Mouse (Mus musculus) c-Kit-positive CD71-positive TER-119-negative erythroid progenitor cells, embryonic 14.5 days (primary cell): Measurements from ENCODE around the gene E130308A19Rik.

Experiments used
- DNase-seq: peaks from one replicate; pipeline ENCODE4 v3.0.0-alpha.2; 2013; ENCODE audit warnings: low read depth

Gene E130308A19Rik

DNA sequence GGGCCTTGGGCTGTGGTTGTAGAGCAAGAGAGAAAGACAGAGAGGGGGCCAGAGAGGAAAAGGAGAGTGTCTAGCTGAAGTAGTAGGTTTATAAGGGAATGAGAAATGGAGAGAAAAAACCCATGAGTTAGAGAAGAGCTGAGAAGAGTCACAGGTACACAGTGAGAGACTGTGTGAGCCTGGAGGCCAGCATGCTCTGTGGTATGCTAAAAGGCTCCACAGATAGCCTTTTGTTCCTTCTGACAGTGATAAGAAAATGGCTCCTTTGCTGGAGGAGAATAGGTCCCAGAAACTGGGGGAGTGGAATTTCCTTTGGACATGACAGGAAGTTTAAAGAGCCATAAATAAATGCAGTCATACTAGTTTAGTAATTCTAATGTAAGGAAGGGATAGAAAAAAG lies 13.2 kb downstream of the E130308A19Rik start:
- no peak for DNase-seq

DNA sequence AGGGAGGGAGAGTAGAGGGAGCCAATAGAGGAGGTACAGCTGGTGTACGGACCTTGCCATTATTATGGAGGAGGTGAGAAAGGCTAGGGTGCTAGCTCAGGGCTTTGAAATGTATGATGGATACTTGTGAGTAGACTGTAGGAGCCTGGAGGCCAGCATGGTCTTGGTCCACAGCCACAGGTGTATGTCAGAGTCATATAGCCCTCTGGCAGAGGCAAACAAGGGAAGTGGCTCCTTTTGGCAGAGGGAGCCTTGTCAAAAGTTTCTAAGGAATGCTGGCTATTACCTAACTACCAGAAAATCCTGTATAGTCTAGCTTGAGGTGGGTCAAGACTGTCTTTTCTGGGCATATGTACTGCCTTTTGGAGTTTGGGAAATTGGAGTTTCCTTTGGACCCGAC lies 14.7 kb downstream of the E130308A19Rik start:
- no peak for DNase-seq

DNA sequence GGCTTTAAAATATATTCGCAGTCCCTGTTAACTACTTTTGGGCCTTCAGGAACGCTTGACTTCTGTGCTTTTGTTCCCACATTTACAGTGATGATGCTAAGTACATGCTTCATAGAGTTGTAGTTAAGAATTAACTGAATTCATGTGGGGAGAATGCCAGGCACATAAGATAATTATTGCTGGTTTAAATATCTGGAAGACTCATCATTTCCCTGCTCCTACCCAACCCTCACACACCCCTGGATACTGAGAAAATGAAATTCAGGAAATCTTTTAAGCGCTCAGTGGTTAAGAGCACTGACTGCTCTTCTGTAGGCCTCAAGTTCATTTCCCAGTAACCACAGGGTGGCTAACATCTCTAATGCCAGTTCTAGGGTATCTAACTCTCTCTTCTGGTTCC lies 16.0 kb downstream of the E130308A19Rik start:
- no peak for DNase-seq

DNA sequence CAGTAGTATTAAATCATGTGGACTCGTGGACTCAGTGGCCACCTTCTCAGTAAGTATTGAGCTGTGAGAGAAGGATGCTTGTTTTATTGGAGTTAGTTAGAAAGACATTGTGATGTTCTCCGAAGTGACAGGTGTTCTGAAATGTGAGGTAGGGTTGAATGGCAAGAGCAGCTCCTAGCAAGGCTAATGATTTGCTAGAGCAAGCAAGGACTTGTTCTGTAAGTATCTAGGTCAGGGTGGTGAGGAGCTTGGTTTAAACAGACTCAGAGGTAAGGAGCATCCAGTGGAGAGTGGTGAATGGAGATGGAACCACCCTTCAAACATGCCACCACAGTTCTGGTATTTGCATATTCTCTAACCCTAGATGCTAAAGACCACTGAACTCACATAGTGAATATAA lies 16.6 kb downstream of the E130308A19Rik start:
- no peak for DNase-seq

DNA sequence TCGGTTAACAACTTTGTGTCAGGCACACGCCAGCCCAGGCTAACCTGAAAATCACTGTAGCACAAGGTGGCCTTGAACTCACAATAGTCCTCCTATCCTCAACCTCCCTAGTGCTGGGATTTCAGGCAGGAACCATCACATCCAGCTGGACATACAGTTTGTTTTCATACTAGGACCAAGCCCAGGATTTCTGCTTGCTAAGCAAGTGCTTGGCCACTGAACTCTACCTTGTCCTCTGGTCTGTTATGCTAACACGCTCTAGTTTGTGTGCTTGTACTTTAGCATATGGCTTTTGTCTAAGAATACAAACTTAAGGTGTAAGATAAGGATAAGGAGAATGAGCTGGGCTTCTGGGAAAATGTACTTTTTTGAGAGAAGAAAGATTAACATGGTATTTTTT lies 18.4 kb downstream of the E130308A19Rik start:
- no peak for DNase-seq

DNA sequence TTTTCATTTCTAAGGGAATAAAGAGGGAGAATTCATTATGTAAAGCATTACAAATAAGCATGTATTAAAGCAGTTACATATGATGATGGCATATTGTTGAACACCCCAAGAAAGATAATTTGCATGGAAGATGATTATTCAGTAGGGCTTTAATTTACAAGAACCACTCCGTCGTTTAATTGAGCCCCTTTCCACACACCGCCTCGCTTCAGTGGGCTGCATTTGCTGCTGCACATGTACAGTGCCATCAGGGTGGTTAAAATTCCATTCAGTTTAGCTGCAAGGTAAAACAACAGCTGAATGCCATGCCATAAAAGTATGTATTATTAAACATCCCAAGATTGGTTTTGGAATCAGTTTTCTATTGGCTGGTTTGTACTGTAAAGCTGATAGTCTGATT lies 19.0 kb downstream of the E130308A19Rik start:
- no peak for DNase-seq

DNA sequence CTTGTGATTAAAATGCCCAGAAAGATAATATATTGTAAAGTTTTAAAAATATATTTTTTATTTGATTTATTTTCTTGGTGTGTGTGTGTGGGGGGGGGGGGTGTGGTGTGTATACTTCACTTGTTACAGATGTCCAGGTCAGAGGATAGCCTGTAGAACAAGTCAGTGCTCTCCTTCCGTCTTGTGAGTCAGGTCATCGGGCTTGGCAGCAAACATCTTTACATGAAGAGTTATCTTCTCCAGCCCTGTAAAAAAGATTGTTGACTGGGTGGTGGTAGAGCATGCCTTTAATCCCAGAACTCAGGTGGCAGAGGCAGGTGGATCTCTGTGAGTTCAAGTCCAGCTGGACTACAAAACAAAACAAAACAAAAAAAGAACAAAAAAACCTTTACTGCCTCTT lies 19.6 kb downstream of the E130308A19Rik start:
- no peak for DNase-seq

DNA sequence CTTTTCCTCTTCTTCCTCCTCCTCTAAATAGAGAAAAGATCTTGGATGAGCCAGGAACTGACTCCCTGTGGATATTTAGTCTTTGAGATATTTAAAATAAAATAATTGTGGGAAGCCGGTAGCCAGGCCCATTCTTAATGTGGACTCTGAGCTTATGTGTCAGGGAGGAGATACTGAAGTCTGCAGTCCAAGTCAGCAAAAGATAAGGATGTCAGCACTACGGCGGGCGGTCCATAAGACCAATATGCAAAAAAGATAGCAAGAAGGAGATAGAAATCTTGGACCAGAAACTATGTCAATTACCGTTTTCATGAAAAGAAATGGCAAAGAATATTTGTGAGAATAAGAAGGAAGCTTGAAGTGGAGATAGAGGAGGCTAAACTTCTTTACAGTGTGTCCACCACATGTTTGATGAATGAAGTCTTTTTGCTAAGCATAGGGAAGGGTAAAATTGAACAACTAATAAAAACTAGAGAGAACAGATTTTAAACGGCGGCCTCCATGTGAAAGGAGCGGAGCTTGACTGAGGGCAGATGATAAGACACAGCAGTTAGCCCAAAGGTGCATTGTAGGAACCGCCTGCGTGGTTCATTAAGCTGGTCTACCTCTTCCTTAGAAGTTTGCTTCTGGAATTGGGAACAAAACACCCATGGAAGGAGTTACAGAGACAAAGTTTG lies 20.1 kb downstream of the E130308A19Rik start:
- no peak for DNase-seq

DNA sequence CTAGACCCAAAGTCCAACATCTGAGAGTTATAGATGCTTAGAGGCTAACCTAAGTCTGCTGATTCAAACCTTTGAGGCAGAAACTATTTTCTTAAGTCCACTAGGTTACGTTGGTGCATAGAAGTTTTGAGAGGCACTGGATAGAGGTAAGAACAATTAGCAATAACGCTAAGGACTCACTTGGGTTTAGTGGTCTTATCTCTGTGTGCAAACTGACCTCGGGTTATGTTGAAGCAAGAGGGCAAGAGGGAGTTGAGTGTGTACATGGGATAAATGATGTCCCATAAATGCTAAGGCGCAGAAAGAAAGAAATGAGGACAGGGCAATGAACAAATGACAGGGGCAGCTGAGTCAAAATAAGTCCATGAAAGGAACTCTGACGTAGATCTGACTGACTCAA lies 23.1 kb downstream of the E130308A19Rik start:
- no peak for DNase-seq

DNA sequence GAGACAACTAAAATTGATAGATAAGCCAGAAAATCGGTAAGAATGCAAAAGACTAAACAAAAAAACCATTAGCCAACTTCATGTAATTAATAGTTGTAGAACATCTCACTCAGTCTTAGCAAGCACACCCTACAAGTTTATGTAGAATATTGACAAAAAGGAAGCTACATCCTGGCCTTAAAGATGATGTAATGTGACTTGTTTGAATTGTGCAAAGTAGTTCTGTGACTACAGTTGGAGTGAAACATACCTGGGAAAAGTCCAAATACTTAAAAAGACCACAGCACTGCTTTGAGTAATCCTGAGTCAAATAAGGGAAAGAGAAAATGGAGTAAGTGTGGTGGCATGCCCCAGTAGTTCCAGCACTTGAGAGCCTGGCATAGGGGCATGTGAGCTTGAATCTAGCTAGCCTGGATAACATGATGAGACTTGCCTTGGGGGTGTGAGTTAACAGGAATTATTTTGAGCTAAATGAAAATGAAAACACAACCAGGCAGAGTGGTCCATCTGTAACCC lies 26.2 kb downstream of the E130308A19Rik start:
- DNase-seq = no peak

DNA sequence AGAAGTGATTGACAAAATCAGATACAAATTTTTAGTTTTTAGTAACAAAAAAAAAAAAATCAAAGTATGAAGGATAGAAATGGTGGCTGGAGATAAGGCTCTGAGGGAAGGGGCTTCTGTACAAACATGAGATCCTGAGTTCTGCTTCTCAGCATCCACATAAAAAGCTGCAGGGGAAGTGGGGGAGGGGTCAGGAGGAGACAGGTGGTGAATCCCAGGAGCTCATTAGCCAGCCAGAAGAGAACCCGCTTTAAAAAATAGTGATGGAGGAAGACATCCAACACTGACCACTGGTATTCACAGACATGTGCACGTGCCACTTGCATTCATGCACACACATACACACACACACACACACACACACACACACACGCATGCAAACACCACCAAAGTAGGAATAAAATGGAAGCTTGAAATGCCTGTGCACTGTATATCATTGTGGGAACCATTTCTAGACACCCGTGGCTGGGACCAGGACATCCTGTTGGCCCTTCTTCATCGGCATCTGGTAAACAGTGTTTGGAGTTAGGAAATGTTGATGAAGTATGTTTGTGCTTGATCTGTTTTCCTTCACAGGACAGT lies 30.1 kb downstream of the E130308A19Rik start:
- no peak for DNase-seq

DNA sequence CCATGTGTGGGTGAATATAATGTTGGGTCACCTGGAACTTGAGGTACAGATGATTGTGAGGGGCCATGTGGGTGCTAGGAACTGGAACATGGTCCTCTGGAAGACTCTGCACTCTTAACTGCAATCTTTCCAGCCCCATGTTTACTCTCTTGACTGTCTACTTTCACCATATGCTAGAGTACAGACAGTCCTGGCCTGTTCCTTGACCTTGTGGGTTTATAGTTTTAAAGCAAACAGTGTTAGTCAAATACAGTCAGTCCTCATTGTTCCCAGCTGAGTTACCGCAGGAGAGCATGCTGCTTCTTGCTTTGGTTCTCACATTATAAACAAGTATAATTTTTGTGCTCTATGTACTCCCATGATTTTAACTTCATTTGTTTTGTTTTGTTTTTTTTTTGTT lies 36.2 kb downstream of the E130308A19Rik start:
- DNase-seq = no peak

DNA sequence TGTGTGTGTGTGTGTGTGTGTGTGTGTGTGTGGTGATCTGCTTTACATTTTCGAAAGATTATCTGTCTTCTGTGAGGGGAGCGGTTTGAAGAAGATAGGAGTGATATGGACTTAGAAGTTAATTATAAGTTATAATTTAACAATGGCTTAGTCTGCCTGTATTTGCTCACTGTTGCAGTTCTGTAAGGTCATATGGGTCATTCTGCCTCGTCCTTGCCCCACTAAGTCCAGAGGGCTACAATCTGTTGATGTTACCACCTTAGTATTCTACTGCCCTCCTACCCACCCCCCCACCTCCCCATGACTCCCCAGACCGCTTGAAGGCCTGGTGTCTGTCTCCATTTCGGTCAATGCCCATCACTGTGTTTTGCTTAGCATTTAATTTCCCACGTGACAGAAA lies 37.4 kb downstream of the E130308A19Rik start:
- no peak for DNase-seq

DNA sequence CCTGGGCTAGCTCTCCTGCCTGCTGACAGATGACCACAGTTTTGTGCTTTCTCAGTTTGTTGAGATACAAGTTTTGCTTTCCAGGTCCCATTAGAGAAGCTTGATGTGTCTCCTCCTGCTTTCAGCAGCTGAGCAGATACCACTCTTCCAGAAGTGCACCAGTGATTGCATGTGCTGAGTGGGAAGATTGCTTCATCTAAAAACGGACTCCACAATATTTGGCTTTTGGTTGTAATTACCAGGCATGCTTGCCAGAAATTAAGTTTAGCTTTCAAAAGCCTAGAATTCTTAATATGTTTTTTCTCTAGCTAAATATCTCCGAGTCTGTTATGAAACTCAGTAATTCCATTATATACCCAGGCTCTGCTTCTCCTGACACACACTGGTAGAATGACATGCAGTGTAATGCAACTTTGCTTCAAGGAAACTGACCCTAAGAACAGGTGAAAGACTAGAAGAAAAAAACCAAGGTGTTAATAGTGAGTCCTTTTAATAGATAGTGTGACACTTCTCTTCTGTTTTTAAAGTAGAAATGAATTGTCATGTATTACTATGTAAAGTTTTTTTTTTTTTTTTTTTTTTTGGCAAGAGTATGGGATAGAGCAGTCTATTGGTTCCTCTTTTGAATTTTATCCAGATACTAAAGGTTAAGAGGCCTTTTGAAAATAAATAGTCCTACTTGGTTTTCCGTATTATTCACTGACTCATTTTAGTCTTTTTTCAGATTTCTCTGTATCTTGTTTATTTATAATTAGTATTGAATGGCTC lies 40.7 kb downstream of the E130308A19Rik start:
- DNase-seq = no peak

DNA sequence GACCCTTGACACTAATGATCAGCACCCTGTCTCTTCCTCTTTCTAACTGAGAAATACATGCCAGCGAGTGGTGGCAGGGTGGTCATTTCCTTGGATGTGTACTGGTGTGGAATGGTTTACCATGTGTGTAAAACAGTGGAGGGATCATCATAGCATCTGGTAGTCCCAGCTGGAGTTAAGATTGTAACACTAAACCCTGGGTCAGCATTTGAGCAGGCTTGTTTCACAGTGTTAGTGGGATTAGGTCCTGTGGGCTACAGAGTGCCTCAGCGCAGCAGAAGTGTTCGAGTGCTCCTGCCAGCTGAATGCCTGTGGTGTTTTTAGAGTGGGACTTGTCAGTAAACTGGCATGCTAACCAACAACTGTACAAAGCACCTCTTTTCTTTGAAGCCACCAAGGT lies 42.0 kb downstream of the E130308A19Rik start:
- DNase-seq = no peak

DNA sequence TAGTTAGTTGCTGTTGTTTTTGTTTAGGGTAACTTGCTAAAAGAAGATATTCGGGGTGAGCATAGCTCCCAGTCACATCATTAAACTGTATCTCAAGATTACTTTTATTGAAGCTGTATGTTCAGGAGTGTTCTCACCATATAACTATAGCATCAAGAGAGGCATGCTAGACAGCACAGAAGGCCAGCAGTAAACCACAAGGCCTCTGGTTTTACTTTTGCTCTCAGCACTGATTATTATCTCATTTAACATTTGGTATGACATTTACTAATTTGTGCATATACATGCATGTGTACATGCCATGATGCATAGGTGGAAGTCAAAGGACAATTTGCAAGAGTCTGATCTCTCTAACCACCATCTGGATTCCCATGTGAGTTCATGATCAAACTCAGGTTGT lies 43.1 kb downstream of the E130308A19Rik start:
- DNase-seq = no peak

DNA sequence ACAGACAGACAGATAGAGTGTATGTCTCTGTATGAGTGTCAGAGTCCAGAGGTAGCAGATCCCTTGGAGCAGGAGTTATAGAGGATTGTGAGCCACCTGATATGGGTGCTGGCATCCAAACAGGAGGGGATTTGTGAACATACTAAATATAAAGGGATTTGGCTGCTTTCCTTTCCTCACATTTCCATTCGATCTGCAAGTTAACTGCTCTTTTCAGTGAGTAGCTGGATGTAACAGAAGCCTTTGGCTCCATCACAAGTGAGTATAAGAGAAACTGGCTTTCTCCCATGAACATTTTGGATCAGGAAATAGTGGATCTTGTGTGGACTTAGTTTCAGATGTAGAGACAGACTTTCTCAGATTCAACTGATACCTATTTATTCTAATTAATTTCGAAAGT lies 44.0 kb downstream of the E130308A19Rik start:
- no peak for DNase-seq

DNA sequence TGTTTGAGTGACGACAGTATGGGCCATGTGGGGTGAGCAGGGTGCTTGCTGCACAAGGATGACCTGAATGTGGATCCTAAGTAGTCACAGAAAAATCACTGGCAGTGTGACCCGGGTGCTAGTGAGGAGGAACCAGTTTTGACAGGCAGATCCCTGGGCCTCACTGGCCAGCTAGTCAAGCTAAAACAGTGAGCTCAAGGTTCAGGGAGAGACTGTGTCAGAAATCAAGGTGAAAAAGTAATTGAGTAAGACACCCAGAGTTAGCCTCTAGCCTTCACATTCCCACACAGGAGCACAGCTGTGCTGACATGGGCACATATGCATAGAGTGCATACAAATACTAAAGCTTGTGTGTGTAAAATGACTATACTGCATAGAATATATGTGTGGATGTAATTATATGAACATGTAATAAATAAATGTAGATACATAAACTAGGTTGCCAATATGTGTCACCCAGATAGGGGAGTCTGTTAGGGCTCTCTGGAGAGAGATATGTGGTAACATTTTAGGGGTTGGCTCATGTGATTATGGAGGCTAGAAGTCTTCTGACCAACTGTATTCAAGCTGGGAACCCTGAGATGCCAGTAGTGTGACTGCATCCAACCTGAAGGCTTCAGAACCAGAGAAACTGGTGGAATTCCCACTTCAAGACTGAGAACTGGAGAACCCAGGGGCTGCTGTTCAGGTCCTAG lies 47.6 kb downstream of the E130308A19Rik start:
- no peak for DNase-seq

DNA sequence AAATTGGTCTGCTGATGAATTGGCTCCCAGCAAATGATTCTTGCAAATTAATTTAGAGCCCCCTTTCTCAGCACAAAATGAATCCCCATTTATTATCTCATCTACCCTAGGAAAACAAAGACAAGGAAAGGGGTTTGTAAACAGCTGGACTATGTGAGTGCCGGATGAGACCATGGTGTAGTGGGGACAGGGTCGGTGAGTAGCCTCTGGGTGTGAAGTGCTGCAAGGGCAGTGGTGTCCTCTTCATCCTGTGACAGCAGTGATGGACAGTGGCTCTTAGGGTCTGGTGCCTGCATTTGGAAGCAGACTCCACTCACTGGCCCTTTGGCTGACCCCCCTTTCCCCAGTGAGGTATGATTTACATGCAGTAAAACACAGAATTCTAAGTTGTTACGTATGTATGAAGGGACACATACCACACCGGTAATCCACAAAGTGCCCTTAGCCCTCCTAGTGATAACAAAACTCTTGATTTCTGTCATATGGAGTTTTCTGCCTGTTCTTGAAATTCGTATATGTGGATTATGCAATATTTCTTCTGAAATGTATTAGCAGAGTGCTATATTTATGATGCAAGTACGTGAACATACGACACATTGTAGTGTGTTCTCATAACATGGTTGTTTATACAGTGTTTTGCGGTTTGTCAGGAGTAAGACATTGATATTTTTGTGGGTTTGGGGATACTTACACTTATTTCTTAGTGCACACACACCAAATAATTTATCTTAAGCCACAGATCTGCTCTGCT lies 49.1 kb downstream of the E130308A19Rik start:
- DNase-seq = no peak

DNA sequence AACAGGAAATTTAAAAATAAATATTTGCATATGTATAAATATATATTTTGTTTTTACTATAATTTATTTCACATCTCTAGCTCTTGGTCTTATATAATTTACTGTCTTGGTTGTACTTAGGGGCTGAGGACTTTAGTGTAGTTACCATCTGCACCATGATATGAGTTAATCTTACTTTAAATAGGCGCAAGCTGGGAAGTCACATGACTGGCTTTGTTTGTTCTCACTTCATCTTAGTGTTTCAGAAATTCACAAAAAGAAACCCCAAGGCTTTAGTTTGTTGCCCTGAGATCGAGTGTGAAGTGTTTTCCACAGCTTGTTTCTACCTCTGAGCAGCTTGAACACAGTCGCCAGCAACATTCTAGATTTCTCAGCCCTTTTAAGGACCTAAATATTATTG lies 49.7 kb downstream of the E130308A19Rik start:
- DNase-seq = no peak

DNA sequence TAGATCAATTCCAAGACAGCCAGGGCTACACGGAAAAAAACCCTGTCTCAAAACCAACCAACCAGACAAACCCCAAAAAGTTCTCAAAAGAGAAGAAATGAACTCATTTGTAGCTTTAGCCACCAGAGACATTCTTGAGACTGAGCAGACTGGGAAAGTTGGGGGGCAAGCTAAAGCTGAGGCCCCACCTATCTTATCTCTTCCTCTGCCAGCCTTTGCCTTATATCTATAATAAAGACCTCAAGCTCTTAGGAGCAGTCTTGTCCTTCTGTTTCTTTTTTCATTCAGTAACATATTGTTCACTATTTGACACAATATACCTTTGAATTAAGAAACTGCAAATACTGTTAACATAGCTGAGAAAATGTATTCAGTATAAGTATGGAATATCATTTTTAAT lies 55.4 kb downstream of the E130308A19Rik start:
- DNase-seq = no peak

DNA sequence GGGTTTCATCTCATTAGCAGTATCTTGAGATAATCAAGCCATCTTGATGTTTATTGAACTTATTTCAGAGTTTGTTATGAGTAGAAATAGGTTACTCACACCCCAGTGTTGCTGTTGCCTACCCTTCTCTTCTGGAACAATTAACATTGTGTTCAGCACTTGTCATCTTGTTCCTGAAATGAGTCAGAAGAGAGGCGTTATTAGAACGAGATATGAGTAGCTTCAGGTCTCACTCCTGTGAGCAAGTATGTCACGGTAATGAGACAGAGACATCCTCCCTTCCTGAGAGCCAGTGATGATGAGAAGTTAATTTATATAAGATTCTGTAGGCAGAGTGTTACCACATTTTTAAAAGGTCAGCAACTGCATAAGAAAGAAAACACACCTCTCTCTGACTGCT lies 56.5 kb downstream of the E130308A19Rik start:
- no peak for DNase-seq
